Mouse (Mus musculus): ENCODE results near the gene Castor2. TPM values are rescaled to one million over a fixed set of nuclear protein-coding genes. Genes with fewer than 3 reads are reported as not detected.
A peak's percentile ranks its signal among the peaks of the same experiment; 100 is the strongest.

The Castor2 gene
- polyA plus RNA-seq, 2 experiments: 10.3 to 11.5 TPM

DNA sequence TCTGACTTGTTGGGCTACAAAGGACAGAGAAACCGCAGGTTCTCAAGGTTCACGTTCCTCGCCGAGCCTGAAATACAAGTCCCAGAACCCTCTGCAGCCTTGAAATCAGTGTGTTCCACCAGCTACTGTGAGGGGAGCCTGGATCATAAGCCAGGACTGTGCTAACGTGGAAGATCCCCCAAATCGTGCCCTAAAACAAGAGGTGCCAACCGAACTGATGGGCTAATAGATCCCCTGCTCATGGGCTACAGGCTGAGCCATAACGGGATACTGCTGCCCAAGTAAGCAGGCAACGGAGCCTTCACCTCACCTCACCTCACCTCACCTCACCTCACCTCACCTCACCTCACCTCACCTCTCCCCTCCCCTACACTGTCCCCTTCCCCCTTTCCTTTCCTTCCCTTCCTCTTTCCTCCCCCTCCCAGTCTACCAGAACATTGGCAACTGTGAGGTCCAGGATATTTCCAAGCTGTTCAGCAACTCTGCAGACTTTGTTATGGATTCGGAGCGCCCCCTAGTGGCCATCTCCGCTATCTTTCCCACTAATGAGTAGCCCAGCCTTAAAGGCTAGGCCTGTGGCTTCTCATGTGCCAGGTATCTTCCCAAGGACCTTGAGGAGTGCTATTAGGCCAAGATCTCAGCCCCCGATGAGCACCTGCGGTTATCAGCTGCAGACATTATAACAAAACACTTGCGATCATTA, 36.0 kb upstream of the Castor2 start:
- Histone ChIP-seq H3K9ac (ENCODE audit: low read depth, low read length, severe bottlenecking) (no peak overlapping the region), H3K4me2 (replicated peaks; ENCODE audit: low read depth, low read length, severe bottlenecking) (no peak overlapping the region), H3K9me3 (ENCODE audit: control insufficient read depth, low read length) (no peaks in the 10 kb centered on the region), H3K4me3 (replicated peaks; ENCODE audit: low read length) (no peak overlapping the region), H3K27me3 (ENCODE audit: control insufficient read depth, insufficient read depth, low read length) (no peaks in the 10 kb centered on the region), H3K4me1 (ENCODE audit: control insufficient read depth, insufficient read depth, low read length) (peaks cover 10% of the 10 kb centered on the region), H3K36me3 (ENCODE audit: control insufficient read depth, insufficient read depth, low read length) (no peaks in the 10 kb centered on the region), H3K27ac (replicated peaks; ENCODE audit: low read depth, low read length) (no peak overlapping the region)
- 45% methylated on average over 12 of the region's 15 CpGs for WGBS
- no peak for TF ChIP-seq POLR2A (IDR thresholded peaks at IDR 0.05; ENCODE audit: borderline replicate concordance, extremely low read depth, insufficient read depth, insufficient read length)
- DNase-seq (ENCODE audit: low spot score) (peak; percentile 95), ATAC-seq (ENCODE audit: low FRiP score, low read depth) (peak; percentile 81)

DNA sequence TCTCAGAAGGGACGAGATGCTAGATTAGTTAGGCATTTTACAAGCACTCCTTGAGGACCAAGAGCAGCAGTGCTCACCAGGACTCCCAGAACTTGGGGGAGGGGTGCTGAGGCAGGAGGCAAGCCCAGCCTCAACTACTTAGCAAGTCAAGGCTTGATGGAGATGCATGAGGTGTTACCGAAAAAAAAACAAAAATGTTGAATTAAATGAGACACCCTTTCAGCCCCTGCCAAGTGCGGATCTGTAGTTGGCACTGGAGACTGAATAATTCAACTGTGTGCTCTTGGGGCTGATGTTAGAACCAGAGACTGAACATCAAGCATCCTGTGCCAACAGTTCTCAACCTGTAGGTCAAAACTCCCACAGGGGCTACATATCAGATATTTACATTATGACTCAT, 33.2 kb upstream of the Castor2 start:
- H3K4me3 ChIP-seq (replicated peaks; ENCODE audit: low read length): no peak overlapping the region
- ATAC-seq (ENCODE audit: low FRiP score, low read depth) (no peak), DNase-seq (ENCODE audit: low spot score) (peak; percentile 43)
- no peak for TF ChIP-seq POLR2A (IDR thresholded peaks at IDR 0.05; ENCODE audit: borderline replicate concordance, extremely low read depth, insufficient read depth, insufficient read length)
- no peaks in the 10 kb centered on the region for H3K27me3 ChIP-seq (ENCODE audit: control insufficient read depth, insufficient read depth, low read length)
- H3K9ac ChIP-seq (ENCODE audit: low read depth, low read length, severe bottlenecking): no peak overlapping the region
- H3K27ac ChIP-seq (replicated peaks; ENCODE audit: low read depth, low read length): no peak overlapping the region
- H3K4me1 ChIP-seq (ENCODE audit: control insufficient read depth, insufficient read depth, low read length): peaks cover 6% of the 10 kb centered on the region
- 32% methylated on average over 3 of the region's 3 CpGs for WGBS
- no peak overlapping the region for H3K4me2 ChIP-seq (replicated peaks; ENCODE audit: low read depth, low read length, severe bottlenecking)
- H3K9me3 ChIP-seq (ENCODE audit: control insufficient read depth, low read length): peaks cover 8% of the 10 kb centered on the region; the same call in 1 of the 2 replicates
- no peaks in the 10 kb centered on the region for H3K36me3 ChIP-seq (ENCODE audit: control insufficient read depth, insufficient read depth, low read length)

DNA sequence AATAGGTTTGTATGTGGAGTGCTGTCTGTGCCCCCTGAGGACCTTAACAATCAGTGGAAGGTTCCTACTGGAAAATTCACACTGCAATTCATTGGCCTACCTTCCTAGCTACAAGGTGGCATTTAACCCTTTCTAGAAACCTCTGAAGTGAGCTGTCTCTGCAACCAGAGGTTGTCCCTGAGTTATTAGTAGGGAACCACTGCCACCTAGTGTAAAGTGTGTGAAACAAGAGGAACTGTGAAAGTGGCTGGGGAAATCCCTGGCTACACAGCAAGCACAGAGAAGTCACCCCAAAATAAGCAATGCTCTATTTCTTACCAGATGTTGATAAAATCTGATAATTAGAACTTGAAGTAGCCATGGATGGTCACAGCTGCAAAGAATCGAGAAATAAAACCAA, 31.6 kb upstream of the Castor2 start:
- no peak overlapping the region for H3K4me2 ChIP-seq (replicated peaks; ENCODE audit: low read depth, low read length, severe bottlenecking)
- no peak overlapping the region for H3K27ac ChIP-seq (replicated peaks; ENCODE audit: low read depth, low read length)
- 14% methylated on average over 1 of the region's 1 CpGs for WGBS
- no peak overlapping the region for H3K9ac ChIP-seq (ENCODE audit: low read depth, low read length, severe bottlenecking)
- peaks cover 8% of the 10 kb centered on the region; the same call in 1 of the 2 replicates for H3K9me3 ChIP-seq (ENCODE audit: control insufficient read depth, low read length)
- no peak overlapping the region for H3K4me3 ChIP-seq (replicated peaks; ENCODE audit: low read length)
- ATAC-seq (ENCODE audit: low FRiP score, low read depth) (no peak), DNase-seq (ENCODE audit: low spot score) (no peak)
- no peak for TF ChIP-seq POLR2A (IDR thresholded peaks at IDR 0.05; ENCODE audit: borderline replicate concordance, extremely low read depth, insufficient read depth, insufficient read length)
- peaks cover 10% of the 10 kb centered on the region for H3K4me1 ChIP-seq (ENCODE audit: control insufficient read depth, insufficient read depth, low read length)
- no peaks in the 10 kb centered on the region for H3K36me3 ChIP-seq (ENCODE audit: control insufficient read depth, insufficient read depth, low read length)
- H3K27me3 ChIP-seq (ENCODE audit: control insufficient read depth, insufficient read depth, low read length): no peaks in the 10 kb centered on the region

DNA sequence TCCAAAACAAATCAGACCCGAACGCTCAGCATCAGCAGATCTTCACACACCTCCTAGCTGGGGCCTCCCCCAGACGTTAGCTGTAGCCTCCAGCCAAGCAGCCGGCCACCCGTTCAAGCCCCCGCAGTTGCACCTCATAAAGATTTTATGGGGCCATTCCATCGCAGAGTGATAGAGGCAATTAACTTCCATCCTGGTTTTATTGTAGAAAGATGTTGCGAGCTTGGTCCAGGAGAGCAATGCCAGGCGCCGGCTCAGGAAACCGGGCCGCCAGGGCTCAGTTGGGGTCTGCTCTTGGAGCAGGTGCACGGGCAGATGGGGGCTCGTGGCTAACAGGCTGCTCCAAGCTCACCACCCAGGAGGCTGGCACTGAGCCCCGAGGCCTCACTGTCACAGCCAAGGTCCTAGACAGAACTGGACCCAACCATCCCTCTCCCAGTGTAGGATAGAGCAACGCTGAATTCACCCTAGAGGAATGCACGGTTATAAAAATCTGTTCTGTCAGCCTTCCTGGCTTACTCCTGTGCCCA, 25.9 kb upstream of the Castor2 start:
- H3K4me3 ChIP-seq (replicated peaks; ENCODE audit: low read length): no peak overlapping the region
- peak; percentile 86 for ATAC-seq (ENCODE audit: low FRiP score, low read depth)
- H3K4me1 ChIP-seq (ENCODE audit: control insufficient read depth, insufficient read depth, low read length): peaks cover 15% of the 10 kb centered on the region
- peaks cover 8% of the 10 kb centered on the region; the same call in 1 of the 2 replicates for H3K9me3 ChIP-seq (ENCODE audit: control insufficient read depth, low read length)
- WGBS: 12% methylated on average over 17 of the region's 17 CpGs
- H3K9ac ChIP-seq (ENCODE audit: low read depth, low read length, severe bottlenecking): no peak overlapping the region
- H3K27me3 ChIP-seq (ENCODE audit: control insufficient read depth, insufficient read depth, low read length): no peaks in the 10 kb centered on the region
- peak overlapping the region; percentile 24; the same call in 1 of the 2 replicates for H3K4me2 ChIP-seq (replicated peaks; ENCODE audit: low read depth, low read length, severe bottlenecking)
- no peaks in the 10 kb centered on the region for H3K36me3 ChIP-seq (ENCODE audit: control insufficient read depth, insufficient read depth, low read length)
- TF ChIP-seq POLR2A (IDR thresholded peaks at IDR 0.05; ENCODE audit: borderline replicate concordance, extremely low read depth, insufficient read depth, insufficient read length): no peak
- DNase-seq (ENCODE audit: low spot score): peak; percentile 73
- no peak overlapping the region for H3K27ac ChIP-seq (replicated peaks; ENCODE audit: low read depth, low read length)

DNA sequence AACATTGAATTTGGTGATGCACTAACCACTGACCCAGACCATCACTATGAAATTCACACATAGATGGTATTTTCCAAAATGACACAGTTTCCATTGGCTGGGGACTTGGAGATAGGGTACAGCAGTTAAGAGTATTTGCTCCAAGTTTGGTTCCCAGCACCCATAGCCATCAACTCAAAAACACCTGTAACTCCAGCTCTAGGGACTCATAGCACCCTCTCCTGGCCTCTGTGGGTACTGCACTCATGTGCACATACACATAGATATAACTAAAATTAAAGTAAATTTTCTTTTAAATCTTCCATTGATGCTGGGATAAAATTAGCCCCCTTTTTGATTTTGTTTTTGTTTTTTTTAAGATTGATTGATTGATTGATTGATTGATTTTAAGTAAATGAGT, 25.1 kb upstream of the Castor2 start:
- Histone ChIP-seq H3K9me3 (ENCODE audit: control insufficient read depth, low read length) (peaks cover 8% of the 10 kb centered on the region; the same call in 1 of the 2 replicates), H3K27ac (replicated peaks; ENCODE audit: low read depth, low read length) (no peak overlapping the region), H3K4me3 (replicated peaks; ENCODE audit: low read length) (no peak overlapping the region), H3K36me3 (ENCODE audit: control insufficient read depth, insufficient read depth, low read length) (no peaks in the 10 kb centered on the region), H3K4me2 (replicated peaks; ENCODE audit: low read depth, low read length, severe bottlenecking) (no peak overlapping the region), H3K9ac (ENCODE audit: low read depth, low read length, severe bottlenecking) (no peak overlapping the region), H3K27me3 (ENCODE audit: control insufficient read depth, insufficient read depth, low read length) (no peaks in the 10 kb centered on the region), H3K4me1 (ENCODE audit: control insufficient read depth, insufficient read depth, low read length) (peaks cover 15% of the 10 kb centered on the region)
- DNase-seq (ENCODE audit: low spot score) (no peak), ATAC-seq (ENCODE audit: low FRiP score, low read depth) (no peak)
- TF ChIP-seq POLR2A (IDR thresholded peaks at IDR 0.05; ENCODE audit: borderline replicate concordance, extremely low read depth, insufficient read depth, insufficient read length): no peak
